Mouse (Mus musculus) neural tube, embryonic 14.5 days (tissue): Measurements from ENCODE around the gene Izumo4. TPM values are rescaled to one million over a fixed set of nuclear protein-coding genes. Genes with fewer than 3 reads are reported as not detected.

Experiments
- ATAC-seq: fragments of 200-750 bp; cut with Nextera tagmentation; 2 replicates; pipeline ENCODE4 v1.8.0; 2017; ENCODE audit warnings: low read depth, mild to moderate bottlenecking, moderate TSS enrichment, moderate library complexity
- H3K27ac ChIP-seq: fragments of 300-500 bp; sonication (generic); 2 replicates; pipeline ENCODE4 v1.5.1; 2014; ENCODE audit warnings: low read depth, mild to moderate bottlenecking, control low read depth, low read length, moderate library complexity, mixed read lengths
- H3K27me3 ChIP-seq: fragments of 300-500 bp; sonication (generic); 2 replicates; pipeline ENCODE4 v1.6.1; 2014; ENCODE audit warnings: low read length; ENCODE audit not compliant: control insufficient read depth, insufficient read depth
- H3K36me3 ChIP-seq: fragments of 300-500 bp; sonication (generic); 2 replicates; pipeline ENCODE4 v1.6.1; 2014; ENCODE audit warnings: low read length, mixed read lengths; ENCODE audit not compliant: control insufficient read depth, insufficient read depth
- H3K4me1 ChIP-seq: fragments of 300-500 bp; sonication (generic); 2 replicates; pipeline ENCODE4 v1.6.1; 2014; ENCODE audit warnings: low read length; ENCODE audit not compliant: control insufficient read depth, insufficient read depth
- H3K4me2 ChIP-seq: fragments of 300-500 bp; sonication (generic); 2 replicates; pipeline ENCODE4 v1.6.1; 2014; ENCODE audit warnings: mild to moderate bottlenecking, low read depth, low read length, control low read depth
- H3K4me3 ChIP-seq: fragments of 300-500 bp; sonication (generic); 2 replicates; pipeline ENCODE4 v1.5.1; 2014; ENCODE audit warnings: low read depth, low read length, control low read depth, mixed read lengths
- H3K9ac ChIP-seq: fragments of 300-500 bp; sonication (generic); replicated peaks from 2 replicates; pipeline ENCODE4 v1.6.1; 2014; ENCODE audit warnings: low read depth, mild to moderate bottlenecking, control low read depth, low read length, mixed read lengths
- H3K9me3 ChIP-seq: fragments of 300-500 bp; sonication (generic); 2 replicates; pipeline ENCODE4 v1.6.1; 2016; ENCODE audit warnings: low read length; ENCODE audit not compliant: control insufficient read depth
- WGBS: fragments of 180-500 bp; shearing (Covaris S2); extraction: QIAGEN DNeasy Blood & Tissue Kit; methylation state at CpG from one replicate; pipeline ENCODE4 v1.1.7; 2014; 5-methylcytosine and 5-hydroxymethylcytosine counted together
- polyA plus RNA-seq: library from polyadenylated mRNA; unstranded; fragments of >200 nt; fragmentation: Nextera tagmentation; extraction: Ambion mirVana; gene quantifications from 2 replicates; pipeline ENCODE4 v1.2.1, GENCODE M21; 2014

Gene Izumo4
- polyA plus RNA-seq, 1 experiment from 2014 or later, result 29.5 TPM

DNA sequence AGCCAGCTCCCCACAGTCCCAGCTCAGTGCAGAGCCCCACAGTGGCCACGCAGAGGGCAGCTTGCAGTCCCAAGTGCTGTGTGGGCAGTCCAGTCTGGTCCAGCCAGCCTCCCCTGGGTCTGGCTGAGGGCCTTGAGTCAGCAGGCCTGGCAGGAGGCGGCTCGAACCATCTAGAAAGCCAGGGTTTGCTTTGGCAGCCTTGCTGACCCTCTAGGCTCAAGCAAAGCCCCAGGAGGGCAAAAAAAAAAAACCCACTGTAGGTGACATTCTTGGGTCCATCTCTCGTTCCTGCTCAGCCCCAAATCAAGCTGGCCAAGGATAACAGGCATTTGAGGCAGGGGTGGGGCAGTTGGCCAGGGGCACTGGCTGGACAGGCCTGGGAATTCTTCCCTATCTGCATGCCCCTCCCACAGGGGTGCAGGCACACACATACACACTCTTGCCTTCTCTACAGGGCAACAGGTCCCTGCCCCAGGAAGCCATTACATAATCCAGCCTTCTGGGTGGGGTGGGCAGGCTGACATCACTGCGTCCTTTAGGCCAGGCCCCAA lies 27.7 kb upstream of the Izumo4 start:
- no peak for ATAC-seq
- Histone ChIP-seq H3K9me3 (no peaks in the 10 kb centered on the region), H3K4me3 (peak overlapping the region; percentile 95), H3K27ac (no peak overlapping the region), H3K4me1 (peaks cover 49% of the 10 kb centered on the region), H3K36me3 (peaks cover 20% of the 10 kb centered on the region), H3K4me2 (peak overlapping the region; percentile 91), H3K9ac (peak overlapping the region; percentile 93; the same call in 1 of the 2 replicates), H3K27me3 (no peaks in the 10 kb centered on the region)
- WGBS, result 68% methylated on average over 5 of the region's 5 CpGs

DNA sequence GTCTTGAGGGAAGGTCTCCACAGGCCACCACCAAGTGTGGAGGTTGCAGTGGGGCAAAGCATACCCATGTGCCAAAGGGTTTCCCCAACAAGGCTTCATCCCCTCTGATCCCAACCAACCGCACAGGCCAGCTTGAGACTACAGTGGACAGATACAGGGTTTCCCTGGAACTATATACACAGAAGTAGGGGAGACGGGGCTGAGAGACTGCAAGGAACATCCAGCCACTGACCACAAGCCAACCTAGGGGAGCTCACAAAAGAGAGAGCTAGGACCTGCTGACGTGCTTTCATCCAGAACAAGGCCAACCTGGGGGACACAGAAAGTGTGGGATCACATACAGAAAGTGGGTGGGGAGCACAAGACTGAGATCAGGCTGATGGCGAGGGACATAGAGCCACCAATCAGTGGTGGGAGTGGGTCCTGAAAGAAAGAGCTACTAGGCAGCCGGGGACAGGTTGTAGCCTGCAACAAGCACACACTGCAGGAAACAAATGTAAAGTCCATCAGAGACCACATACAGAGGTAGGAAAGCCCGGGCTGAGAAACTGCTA lies 27.1 kb upstream of the Izumo4 start:
- Histone ChIP-seq H3K27me3 (no peaks in the 10 kb centered on the region), H3K4me3 (peak overlapping the region; percentile 95), H3K27ac (peak overlapping the region; percentile 89; the same call in 1 of the 2 replicates), H3K9ac (peak overlapping the region; percentile 93), H3K36me3 (peaks cover 14% of the 10 kb centered on the region), H3K4me1 (peaks cover 51% of the 10 kb centered on the region), H3K9me3 (no peaks in the 10 kb centered on the region), H3K4me2 (peak overlapping the region; percentile 91)
- ATAC-seq, result no peak
- 22% methylated on average over 6 of the region's 6 CpGs for WGBS

DNA sequence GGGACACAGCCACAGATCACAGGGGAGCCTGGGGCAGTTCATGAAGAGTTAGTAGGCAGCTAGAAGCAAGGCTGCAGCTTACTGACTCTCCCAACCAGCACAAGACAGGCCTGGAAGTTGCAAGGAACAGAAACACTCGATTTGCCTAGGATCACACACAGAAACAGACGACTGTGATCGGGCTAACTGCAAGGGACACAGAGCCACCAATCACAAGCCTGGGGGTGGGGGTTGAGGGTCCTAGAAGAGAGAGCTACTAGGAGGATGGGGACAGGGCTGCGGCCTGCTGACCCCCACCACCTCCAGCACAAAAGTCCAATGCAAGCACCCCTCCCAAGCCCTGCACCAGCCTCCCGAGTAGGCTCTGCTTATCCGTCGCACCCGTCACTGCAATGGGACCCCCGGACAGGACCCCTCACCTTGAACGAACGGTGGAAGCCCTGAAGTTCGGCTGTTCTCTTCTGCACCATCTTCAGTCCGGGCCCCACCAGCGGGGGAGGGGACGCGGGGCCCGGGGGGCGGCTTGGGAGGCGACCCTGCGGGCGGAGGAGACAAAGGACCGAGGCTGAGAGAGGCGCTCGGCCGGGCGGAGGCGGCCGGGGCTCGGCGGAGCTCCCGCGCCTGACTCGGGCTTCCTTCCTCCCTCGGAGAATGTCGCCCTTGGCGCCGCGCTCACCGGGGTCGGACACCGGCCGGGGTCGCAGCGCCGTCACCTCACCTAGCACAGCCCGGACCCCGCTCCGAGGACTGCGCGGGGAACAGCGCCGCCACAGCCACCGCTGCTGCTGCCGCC lies 26.4 kb upstream of the Izumo4 start:
- WGBS, result under 1% methylated on average over 32 of the region's 54 CpGs
- ATAC-seq, result peak; percentile 31

DNA sequence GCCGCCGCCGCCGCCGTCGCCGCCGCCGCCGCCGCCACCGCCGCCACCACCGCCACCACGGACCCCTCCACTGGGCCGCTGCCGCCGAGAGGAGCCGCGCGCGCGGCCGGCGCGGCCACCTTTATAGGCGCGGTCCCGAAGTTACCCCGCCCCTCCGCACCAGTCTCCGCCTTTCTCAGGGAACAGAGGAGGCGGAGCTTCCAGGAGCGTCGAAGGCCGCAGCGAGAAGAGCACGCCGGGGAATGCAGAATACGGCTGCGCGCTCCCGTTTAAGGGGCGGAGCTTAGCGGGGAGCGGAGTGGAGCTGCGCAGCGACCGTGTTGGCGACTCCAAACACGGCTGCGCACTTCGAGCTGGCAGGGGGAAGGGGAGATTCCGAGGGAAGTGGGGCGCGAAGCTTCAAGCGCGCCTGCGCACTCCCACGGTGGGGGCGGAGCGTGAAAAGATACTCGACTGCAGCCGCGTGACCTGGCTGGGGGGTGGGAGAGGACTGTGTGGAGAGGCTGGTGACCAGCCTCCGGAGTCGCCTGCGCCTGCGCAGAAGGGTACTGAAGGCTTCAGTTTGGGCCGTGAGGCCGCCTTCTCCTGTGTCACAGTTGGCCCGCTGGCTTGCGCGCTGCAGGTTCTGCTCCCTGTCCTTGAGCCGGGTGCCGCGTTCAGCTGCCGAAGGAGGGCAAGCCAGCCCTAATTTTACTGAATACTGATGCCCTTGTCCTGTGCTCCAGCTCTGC lies 25.6 kb upstream of the Izumo4 start:
- ATAC-seq, result peak; percentile 91
- H3K4me1 ChIP-seq, result peaks cover 51% of the 10 kb centered on the region

More for the DNA sequence above, 26.4 kb upstream of the Izumo4 start:
- Histone ChIP-seq H3K9ac (peak overlapping the region; percentile 93), H3K4me3 (peak overlapping the region; percentile 95), H3K27me3 (no peaks in the 10 kb centered on the region), H3K36me3 (peaks cover 10% of the 10 kb centered on the region), H3K9me3 (no peaks in the 10 kb centered on the region), H3K4me2 (peak overlapping the region; percentile 91), H3K4me1 (peaks cover 51% of the 10 kb centered on the region), H3K27ac (peak overlapping the region; percentile 89)

DNA sequence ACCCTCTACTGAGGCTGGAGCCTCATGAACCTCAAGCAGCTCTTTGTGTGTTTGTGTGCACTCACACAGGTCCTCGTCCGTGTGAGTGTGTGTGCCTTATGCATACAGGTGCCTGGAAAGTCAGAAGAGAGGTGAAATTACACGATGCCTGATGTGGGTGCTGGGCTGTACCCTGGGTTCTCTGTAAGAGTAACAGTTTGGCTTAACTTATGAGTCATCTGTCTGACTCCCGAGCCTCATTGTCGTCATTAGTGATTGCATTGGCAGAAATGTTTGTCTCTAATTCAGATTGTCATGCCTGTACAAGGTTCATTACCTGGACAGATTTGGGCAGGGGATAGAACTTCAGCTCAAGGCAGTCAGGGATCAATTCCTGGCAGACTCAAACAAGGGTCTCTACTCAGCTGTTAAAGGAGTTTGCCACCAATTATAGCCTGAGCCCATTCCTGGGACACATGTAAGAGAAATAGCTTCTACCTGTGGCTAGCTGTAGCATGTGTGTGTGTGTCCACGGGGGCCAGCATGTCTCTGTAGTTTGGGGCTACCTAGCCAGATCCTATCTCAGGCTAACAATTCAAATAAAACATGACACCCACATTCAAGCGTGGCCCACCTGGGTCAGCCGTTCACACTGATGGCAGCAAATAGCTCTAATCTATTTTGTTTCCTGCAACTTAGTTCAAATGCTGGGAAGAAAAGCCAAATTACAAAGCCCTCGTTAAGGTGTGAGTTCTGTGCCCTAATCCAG lies 24.7 kb upstream of the Izumo4 start:
- WGBS, result 38% methylated on average over 9 of the region's 9 CpGs
- H3K9me3 ChIP-seq, result no peaks in the 10 kb centered on the region
- peak overlapping the region; percentile 55 for H3K9ac ChIP-seq
- ATAC-seq, result no peak
- peaks cover 49% of the 10 kb centered on the region for H3K4me1 ChIP-seq
- no peaks in the 10 kb centered on the region for H3K27me3 ChIP-seq
- H3K27ac ChIP-seq, result peak overlapping the region; percentile 89
- peak overlapping the region; percentile 60 for H3K4me2 ChIP-seq
- peak overlapping the region; percentile 95 for H3K4me3 ChIP-seq
- no peaks in the 10 kb centered on the region for H3K36me3 ChIP-seq

More for the DNA sequence above, 25.6 kb upstream of the Izumo4 start:
- Histone ChIP-seq H3K4me2 (peak overlapping the region; percentile 91), H3K9ac (peak overlapping the region; percentile 93), H3K4me3 (peak overlapping the region; percentile 95), H3K9me3 (no peaks in the 10 kb centered on the region), H3K27me3 (no peaks in the 10 kb centered on the region), H3K27ac (peak overlapping the region; percentile 89), H3K36me3 (peaks cover 4% of the 10 kb centered on the region)
- under 1% methylated on average over 53 of the region's 78 CpGs for WGBS

DNA sequence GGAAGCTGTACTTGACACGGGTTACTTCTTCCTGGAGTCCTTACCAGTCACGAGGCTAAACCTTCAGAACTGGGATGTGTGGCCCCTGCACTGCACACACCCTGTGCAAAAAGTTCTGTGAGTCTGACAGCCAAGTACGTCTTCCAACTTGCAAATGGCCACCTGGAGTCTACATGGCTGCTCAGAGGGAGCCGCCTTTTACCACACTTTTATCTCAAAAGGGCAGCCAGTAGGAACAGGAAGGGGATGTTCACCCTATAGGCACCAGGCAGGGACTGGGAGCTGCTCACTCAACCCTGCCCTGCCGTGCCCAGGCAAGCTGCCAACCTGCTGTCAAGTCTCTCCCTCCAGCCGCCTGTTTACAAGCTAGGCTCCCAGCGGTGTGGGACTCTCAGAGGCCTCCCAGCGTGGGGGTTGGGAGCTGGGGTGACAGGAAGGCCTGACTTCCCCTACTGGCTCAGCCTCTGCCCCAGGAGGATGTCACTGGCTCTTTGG lies 24.0 kb upstream of the Izumo4 start, which contains the start of gene Mknk2:
Mknk2 (minus strand) TSS at position 171 of the 495 bp plus-strand sequence.
- peak within 1 kb of the TSS; percentile 95 for H3K4me3 ChIP-seq
- peaks cover 42% of the 10 kb centered on the region for H3K4me1 ChIP-seq
- WGBS, result 27% methylated on average over 8 of the region's 8 CpGs
- no peaks in the 10 kb centered on the region for H3K36me3 ChIP-seq
- peak within 1 kb of the TSS; percentile 60 for H3K4me2 ChIP-seq
- H3K27me3 ChIP-seq, result no peaks in the 10 kb centered on the region
- H3K9me3 ChIP-seq, result no peaks in the 10 kb centered on the region
- peak; percentile 7; the same call in 1 of the 2 replicates for ATAC-seq
- H3K27ac ChIP-seq, result peak within 1 kb of the TSS; percentile 89
- H3K9ac ChIP-seq, result peak within 1 kb of the TSS; percentile 55

DNA sequence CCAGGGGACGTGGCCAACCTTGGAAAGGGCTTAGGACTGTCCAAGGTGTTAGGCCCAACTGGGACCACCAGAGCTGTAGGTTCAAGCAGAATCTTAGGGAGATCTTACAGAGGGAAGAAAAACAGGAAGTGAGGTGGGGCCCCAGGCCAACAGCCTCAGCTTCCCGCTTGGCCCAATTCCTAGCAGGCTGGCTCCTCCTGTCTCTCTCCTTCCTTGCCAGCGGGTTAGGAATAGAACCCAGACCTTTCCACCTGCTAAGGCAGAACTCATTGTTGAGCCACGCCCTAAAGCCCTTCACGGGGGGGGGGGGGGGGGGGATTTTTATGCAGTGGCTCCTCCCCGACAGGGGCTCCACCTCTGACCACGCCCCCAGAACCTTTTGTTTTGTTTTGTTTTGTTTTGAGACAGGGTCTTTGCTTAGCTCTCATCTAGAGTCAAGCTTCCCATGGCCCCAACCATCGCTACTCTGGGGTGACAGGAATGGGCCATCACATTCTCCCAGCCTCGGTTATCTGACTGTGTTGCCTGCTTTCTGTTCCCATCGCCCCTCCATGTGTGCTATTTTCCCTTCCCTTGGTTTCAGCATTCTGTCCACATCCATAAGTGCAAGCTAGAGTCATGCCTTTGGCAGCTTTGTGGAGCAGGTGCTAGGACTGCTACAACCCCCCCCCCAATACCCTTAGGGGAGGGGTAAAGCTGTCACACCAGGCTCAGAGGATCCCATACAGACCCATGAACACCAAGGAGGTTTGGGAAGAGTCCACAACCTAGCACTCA lies 23.2 kb upstream of the Izumo4 start:
- WGBS, result 69% methylated on average over 7 of the region's 10 CpGs
- no peak overlapping the region for H3K4me2 ChIP-seq
- H3K9me3 ChIP-seq, result no peaks in the 10 kb centered on the region
- peak overlapping the region; percentile 30 for H3K27ac ChIP-seq
- no peak for ATAC-seq
- no peak overlapping the region for H3K9ac ChIP-seq
- no peaks in the 10 kb centered on the region for H3K36me3 ChIP-seq
- H3K4me3 ChIP-seq, result no peak overlapping the region
- H3K27me3 ChIP-seq, result no peaks in the 10 kb centered on the region
- H3K4me1 ChIP-seq, result peaks cover 34% of the 10 kb centered on the region
